Mouse (Mus musculus) embryo, embryonic 11 days (tissue): Measurements from ENCODE around the gene Tacr1.
"Not testable (repeated sequence)": the region's sequence is repeated elsewhere in the genome, so short reads cannot be mapped to it uniquely, and the experiment has no call there.

ENCODE experiments used
- DNase-seq: peaks from one replicate; pipeline ENCODE4 v3.0.0-alpha.2; 2015

Gene Tacr1

GRCm38 (mm10) chr6:82401595-82402451 lies at the start of gene Tacr1:
Gene Tacr1, plus strand, starts transcription at chr6:82402334.
- peak; percentile 43 for DNase-seq

GRCm38 (mm10) chr6:82376144-82376543 lies 26.0 kb upstream of the Tacr1 start:
- DNase-seq = no peak

- no peak for DNase-seq
These were observed 18.6 kb upstream of the Tacr1 start for GRCm38 (mm10) chr6:82383556-82383955.

GRCm38 (mm10) chr6:82402501-82403495 lies 664 bp downstream of the Tacr1 start:
- peak; percentile 66 for DNase-seq

- DNase-seq = peak; percentile 25
These were observed 16.2 kb downstream of the Tacr1 start for GRCm38 (mm10) chr6:82418367-82418766.

GRCm38 (mm10) chr6:82420222-82420621 lies 18.1 kb downstream of the Tacr1 start:
- DNase-seq = no peak

- DNase-seq = no peak
These were observed 26.8 kb downstream of the Tacr1 start for GRCm38 (mm10) chr6:82428890-82429289.

- DNase-seq = no peak
These were observed 27.6 kb downstream of the Tacr1 start for GRCm38 (mm10) chr6:82429766-82430165.

GRCm38 (mm10) chr6:82437174-82437573 lies 35.0 kb downstream of the Tacr1 start:
- DNase-seq = no peak

- not testable (repeated sequence) for DNase-seq
These were observed 50.3 kb downstream of the Tacr1 start for GRCm38 (mm10) chr6:82452206-82453095.

GRCm38 (mm10) chr6:82455245-82455644 lies 53.1 kb downstream of the Tacr1 start:
- peak; percentile 53 for DNase-seq

GRCm38 (mm10) chr6:82457163-82457763 lies 55.1 kb downstream of the Tacr1 start:
- no peak for DNase-seq

GRCm38 (mm10) chr6:82458762-82459389 lies 56.7 kb downstream of the Tacr1 start:
- DNase-seq = no peak

- no peak for DNase-seq
These were observed 61.0 kb downstream of the Tacr1 start for GRCm38 (mm10) chr6:82463171-82463570.

GRCm38 (mm10) chr6:82474477-82474876 lies 72.3 kb downstream of the Tacr1 start:
- DNase-seq = no peak

GRCm38 (mm10) chr6:82483842-82484241 lies 81.7 kb downstream of the Tacr1 start:
- no peak for DNase-seq

- DNase-seq = no peak
These were observed 92.3 kb downstream of the Tacr1 start for GRCm38 (mm10) chr6:82494481-82494880.

- DNase-seq = no peak
These were observed 108.8 kb downstream of the Tacr1 start for GRCm38 (mm10) chr6:82510843-82511416.

GRCm38 (mm10) chr6:82519626-82520025 lies 117.5 kb downstream of the Tacr1 start:
- no peak for DNase-seq

GRCm38 (mm10) chr6:82522567-82522966 lies 120.4 kb downstream of the Tacr1 start:
- DNase-seq = no peak
